Mouse (Mus musculus) C2C12 (cell line): ENCODE data around the gene Plpp6. TPM values are rescaled to one million over a fixed set of nuclear protein-coding genes. Genes with fewer than 3 reads are reported as not detected.
"Not testable (repeated sequence)": the region's sequence is repeated elsewhere in the genome, so short reads cannot be mapped to it uniquely, and the experiment has no call there.

Experiments used
- H3K27me3 ChIP-seq: one replicate; pipeline ENCODE4 v1.6.1; 2011; ENCODE audit not compliant: control insufficient read depth, insufficient read depth, insufficient read length
- H3K36me3 ChIP-seq: one replicate; pipeline ENCODE4 v1.6.1; 2011; ENCODE audit not compliant: control insufficient read depth, insufficient read depth
- H3K4me3 ChIP-seq: one replicate; pipeline ENCODE4 v1.5.1; 2011; ENCODE audit warnings: mild to moderate bottlenecking, control low read depth; ENCODE audit not compliant: poor library complexity, insufficient read depth, severe bottlenecking
- H3K79me2 ChIP-seq: one replicate; pipeline ENCODE4 v1.6.1; 2011; ENCODE audit not compliant: control insufficient read depth, insufficient read depth
- H3K79me3 ChIP-seq: one replicate; pipeline ENCODE4 v1.6.1; 2011; ENCODE audit warnings: low read depth, control low read depth
- H3ac ChIP-seq: one replicate; pipeline ENCODE3; 2011; ENCODE audit warnings: low read depth; ENCODE audit not compliant: control insufficient read depth, insufficient read length
- CEBPB ChIP-seq: IDR thresholded peaks from one replicate; pipeline ENCODE4 v1.6.1; 2011; ENCODE audit warnings: low read depth, mild to moderate bottlenecking, control low read depth, moderate library complexity
- CTCF ChIP-seq: IDR thresholded peaks from one replicate; pipeline ENCODE4 v1.5.1; 2011; ENCODE audit not compliant: control insufficient read depth, insufficient read depth, insufficient read length
- FOSL1 ChIP-seq: IDR thresholded peaks from one replicate; pipeline ENCODE4 v1.8.0; 2011; ENCODE audit warnings: mild to moderate bottlenecking, low read length; ENCODE audit not compliant: poor library complexity, insufficient read depth, severe bottlenecking
- MAX ChIP-seq: IDR thresholded peaks from one replicate; pipeline ENCODE4 v1.6.1; 2011; ENCODE audit warnings: mild to moderate bottlenecking, control low read depth
- MYOD1 ChIP-seq: IDR thresholded peaks from one replicate; pipeline ENCODE4 v1.6.1; 2011; ENCODE audit warnings: low read depth; ENCODE audit not compliant: control insufficient read depth, insufficient read length
- MYOG ChIP-seq: IDR thresholded peaks from one replicate; pipeline ENCODE4 v1.6.1; 2011; ENCODE audit not compliant: control insufficient read depth, insufficient read length; ENCODE audit errors: extremely low read depth
- USF1 ChIP-seq: IDR thresholded peaks from one replicate; pipeline ENCODE4 v1.6.1; 2011; ENCODE audit warnings: low read depth, mild to moderate bottlenecking, control low read depth, moderate library complexity
- polyA plus RNA-seq: library from polyadenylated mRNA; unstranded; fragments of >200 nt; fragmentation: generic; extraction: Trizol; gene quantifications from one replicate; pipeline ENCODE4 v1.2.1, GENCODE M21; 2012; ENCODE audit warnings: missing spikeins

Gene Plpp6
- polyA plus RNA-seq, 1 experiment = 1.3 TPM

DNA sequence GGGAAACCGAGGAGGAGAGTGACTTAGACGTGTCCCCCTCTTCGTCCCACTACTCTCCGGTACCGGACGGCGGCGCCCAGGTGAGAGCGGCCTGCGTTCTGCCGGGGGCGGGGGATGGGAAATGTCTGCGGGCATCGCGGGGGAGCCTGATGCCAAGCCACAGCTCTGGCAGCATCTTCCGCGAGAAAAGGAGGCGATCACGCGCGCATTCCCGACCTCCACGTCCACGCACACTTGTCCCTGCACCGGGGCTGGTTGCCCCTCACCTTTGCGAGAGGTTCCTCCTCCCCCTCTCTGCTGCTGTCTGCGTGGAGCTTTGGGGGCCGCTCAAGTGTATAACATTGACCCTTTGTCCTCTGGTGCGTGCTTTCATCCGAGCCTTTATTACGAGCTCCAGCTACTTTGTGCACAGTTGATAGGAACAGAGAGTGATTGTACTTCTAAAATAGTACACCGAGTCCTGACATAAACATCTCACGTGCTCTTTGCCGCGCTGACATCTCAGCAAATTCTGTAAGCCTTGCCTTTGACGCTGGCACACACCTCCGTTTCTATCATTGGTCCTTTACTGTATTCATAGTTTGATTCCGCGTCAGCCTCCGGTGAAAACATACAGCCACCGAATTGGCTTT, 27.0 kb downstream of the Plpp6 start:
- TF ChIP-seq MAX (peak; percentile 7), USF1 (no peak)
- peak overlapping the region; percentile 94 for H3ac ChIP-seq
- H3K4me3 ChIP-seq = peak overlapping the region; percentile 95
- H3K27me3 ChIP-seq = peaks cover 5% of the 10 kb centered on the region
- peaks cover 52% of the 10 kb centered on the region for H3K79me2 ChIP-seq
- H3K36me3 ChIP-seq = peaks cover 31% of the 10 kb centered on the region
- peaks cover 34% of the 10 kb centered on the region for H3K79me3 ChIP-seq

DNA sequence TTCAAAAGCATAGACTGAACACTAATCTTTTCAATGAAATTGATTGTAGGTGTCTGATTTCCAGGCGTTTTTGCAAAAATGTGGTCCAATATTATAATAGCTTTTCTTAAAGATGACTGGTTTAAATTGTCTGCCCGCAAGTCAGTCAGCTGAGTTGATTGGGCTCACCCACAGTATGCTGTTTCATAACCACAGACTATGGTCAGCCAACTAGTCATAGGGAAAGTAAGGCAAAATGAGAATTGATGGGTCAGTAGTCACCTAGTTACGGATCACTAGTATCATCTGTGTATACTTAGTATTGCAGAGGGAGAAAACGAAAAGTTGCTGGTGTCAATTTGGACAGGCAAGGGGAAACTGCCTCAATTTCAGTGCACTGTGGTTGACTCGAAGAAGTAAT, 27.6 kb downstream of the Plpp6 start:
- H3K27me3 ChIP-seq = peaks cover 5% of the 10 kb centered on the region
- peaks cover 58% of the 10 kb centered on the region for H3K79me2 ChIP-seq
- peak overlapping the region; percentile 95 for H3K4me3 ChIP-seq
- peaks cover 34% of the 10 kb centered on the region for H3K79me3 ChIP-seq
- no peak for TF ChIP-seq USF1
- no peak for TF ChIP-seq MYOD1
- no peak for TF ChIP-seq FOSL1
- no peak for TF ChIP-seq CTCF
- TF ChIP-seq MYOG = no peak
- TF ChIP-seq MAX = no peak
- no peak for TF ChIP-seq CEBPB
- peaks cover 37% of the 10 kb centered on the region for H3K36me3 ChIP-seq
- H3ac ChIP-seq = peak overlapping the region; percentile 24

GRCm38 (mm10) chr19:28994870-28995269, 31.1 kb downstream of the Plpp6 start:
- H3K36me3 ChIP-seq = peaks cover 53% of the 10 kb centered on the region
- H3K79me2 ChIP-seq = peaks cover 77% of the 10 kb centered on the region
- H3ac ChIP-seq = no peak overlapping the region
- no peak overlapping the region for H3K4me3 ChIP-seq
- no peak for TF ChIP-seq MYOG
- no peak for TF ChIP-seq MAX
- no peak for TF ChIP-seq MYOD1
- TF ChIP-seq CEBPB = no peak
- H3K79me3 ChIP-seq = peaks cover 39% of the 10 kb centered on the region
- no peaks in the 10 kb centered on the region for H3K27me3 ChIP-seq

- Histone ChIP-seq H3ac (no peak overlapping the region), H3K4me3 (no peak overlapping the region), H3K27me3 (no peaks in the 10 kb centered on the region), H3K79me2 (peaks cover 77% of the 10 kb centered on the region), H3K36me3 (peaks cover 57% of the 10 kb centered on the region), H3K79me3 (peaks cover 40% of the 10 kb centered on the region)
- TF ChIP-seq MYOD1 (no peak), MYOG (no peak), CEBPB (no peak), FOSL1 (no peak), MAX (no peak), CTCF (no peak), USF1 (no peak)
Measured at GRCm38 (mm10) chr19:28995366-28995765, 31.6 kb downstream of the Plpp6 start.

DNA sequence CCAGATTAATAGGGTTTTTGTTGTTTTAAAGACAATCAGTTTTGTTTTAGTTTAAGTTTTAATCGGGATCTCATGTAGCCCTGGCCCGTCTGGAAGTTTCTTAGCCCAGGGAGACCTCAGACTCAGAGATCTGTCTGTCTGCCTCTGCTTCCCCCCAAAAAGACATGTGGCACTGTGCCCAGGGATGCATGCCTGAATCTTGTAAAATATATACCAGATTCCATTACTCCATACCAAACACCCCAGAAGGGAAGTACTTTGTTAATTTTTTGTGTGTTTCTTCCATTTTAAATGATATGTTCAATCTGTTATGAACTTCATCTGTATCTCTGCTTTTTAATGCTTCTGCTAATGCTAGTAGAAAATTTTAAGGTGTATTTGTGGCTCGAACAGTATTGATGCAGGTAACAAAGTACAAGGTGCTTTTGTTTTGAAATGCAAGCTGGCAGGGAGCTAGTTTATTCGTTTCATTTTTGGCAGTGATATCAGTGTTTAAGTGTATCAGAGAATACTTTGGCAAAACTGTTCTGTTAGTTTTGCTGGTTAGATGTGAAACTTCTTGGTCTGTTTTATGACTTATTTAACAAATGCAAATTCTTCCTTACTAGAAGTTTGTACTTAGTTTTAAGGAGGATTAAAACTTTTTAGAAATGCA, 34.4 kb downstream of the Plpp6 start:
- Histone ChIP-seq H3K27me3 (no peaks in the 10 kb centered on the region), H3K36me3 (peaks cover 80% of the 10 kb centered on the region), H3ac (no peak overlapping the region), H3K79me3 (peaks cover 21% of the 10 kb centered on the region), H3K4me3 (no peak overlapping the region), H3K79me2 (peaks cover 73% of the 10 kb centered on the region)
- TF ChIP-seq CEBPB (no peak), CTCF (no peak), MAX (no peak), MYOG (no peak), FOSL1 (no peak), MYOD1 (no peak), USF1 (no peak)

DNA sequence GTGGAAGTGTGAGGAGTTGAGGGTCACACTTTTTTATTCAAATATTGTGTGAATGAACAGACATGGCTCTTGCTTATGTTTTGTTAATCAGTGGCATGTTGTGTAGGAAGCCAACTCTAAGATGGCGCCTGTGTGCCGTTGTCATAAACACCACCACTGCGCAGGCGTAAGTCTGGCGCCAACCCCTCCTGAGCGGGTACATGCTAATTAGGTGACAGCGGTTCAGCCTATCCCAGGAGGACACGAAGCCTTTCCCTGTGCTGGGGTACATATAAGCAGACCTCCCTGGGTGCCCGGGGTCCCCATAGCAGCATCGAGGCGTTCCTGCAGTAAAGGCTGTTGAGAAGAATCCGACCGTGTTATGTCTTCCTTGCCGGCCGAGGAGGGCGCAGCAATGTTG, 36.6 kb downstream of the Plpp6 start:
- H3K27me3 ChIP-seq, H3ac ChIP-seq, H3K4me3 ChIP-seq: not testable (repeated sequence)
- H3K79me2 ChIP-seq = peaks cover 62% of the 10 kb centered on the region
- peaks cover 71% of the 10 kb centered on the region for H3K36me3 ChIP-seq
- peaks cover 19% of the 10 kb centered on the region for H3K79me3 ChIP-seq
